Mouse (Mus musculus) cerebellum, adult 11 months (tissue): ENCODE data around the gene Dvl1.

Source experiments
- DNase-seq: peaks from one replicate; pipeline ENCODE4 v3.0.0; 2022

The Dvl1 gene

DNA sequence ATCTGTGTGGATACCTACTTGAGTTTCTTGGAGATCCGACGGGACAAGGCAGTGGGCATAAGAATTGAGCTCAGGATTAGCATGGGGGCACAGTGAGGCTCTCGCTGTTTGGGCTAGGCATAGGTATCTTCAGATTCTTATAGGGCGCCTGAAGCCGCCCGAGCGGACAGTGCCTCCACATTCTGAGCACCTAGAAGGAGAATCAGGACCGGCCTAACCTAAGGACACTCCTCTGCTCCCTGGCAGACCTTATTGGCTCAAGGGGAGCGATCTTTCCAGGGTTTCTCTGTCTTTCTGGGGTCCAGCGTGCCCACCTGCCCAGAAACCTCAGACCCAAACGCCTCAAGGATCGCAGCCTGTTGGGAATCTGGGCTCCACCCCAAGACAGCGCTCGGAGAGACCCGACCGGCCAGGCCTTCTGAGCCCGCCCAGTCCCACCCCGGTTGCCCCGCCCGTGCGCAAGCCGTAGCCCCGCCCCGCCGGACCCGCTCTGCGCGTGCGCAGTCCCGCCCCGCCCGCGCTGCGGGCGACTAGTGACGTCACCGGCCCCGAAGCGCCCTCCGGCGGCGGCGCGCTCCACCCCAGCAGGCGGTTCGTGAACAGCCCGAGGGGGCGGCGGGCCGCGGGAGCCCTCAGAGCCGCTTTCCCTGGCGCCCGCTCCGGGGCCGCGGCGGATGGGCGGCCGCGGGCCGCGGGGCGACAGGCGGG lies at the start of gene Dvl1:
Dvl1 (plus strand) TSS at position 532 of the 708 bp plus-strand sequence.
- DNase-seq: peak; percentile 93

DNA sequence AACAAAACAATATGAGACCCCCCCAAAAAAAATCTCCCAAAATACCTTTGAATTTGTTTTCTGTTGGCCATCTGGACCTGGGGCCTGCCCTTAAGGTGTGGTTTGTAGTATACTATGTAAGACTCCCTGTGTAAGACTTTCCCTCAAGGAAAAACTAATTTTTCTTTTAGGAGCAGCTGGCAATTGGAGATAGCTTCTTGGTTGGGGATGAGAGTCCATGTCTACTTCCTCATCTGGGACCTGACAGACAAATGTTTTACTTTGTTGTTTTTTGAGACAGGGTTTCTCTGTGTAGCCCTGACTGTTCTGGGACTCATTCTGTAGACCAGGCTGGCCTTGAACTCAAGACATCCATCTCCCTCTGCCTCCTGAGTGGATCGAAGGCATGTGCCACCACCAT lies 45.1 kb upstream of the Dvl1 start:
- DNase-seq: no peak

DNA sequence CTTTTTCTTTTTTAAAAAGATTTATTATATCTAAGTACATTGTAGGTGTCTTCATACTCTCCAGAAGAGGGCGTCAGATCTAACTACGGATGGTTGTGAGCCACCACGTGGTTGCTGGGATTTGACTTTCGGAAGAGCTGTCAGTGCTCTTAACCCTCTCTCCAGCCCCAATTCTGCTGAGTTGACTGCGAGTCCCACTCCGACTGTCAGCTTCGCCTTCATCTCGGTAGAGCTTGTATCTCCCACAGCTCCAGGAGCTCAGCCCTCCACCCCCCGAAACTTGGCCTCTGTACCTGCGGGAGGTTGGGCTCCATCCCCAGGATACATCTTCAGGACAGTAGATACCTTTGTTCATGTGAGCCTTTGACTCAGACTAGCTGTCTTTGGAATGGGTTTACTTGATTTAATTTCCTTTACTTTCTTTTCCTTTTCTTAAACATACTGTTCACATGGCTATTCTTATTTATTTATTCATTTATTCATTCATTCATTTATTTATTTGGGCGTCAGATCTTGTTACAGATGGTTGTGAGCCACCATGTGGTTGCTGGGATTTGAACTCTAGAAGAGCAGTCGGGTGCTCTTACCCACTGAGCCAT lies 44.4 kb upstream of the Dvl1 start, which contains the start of gene Mrpl20:
Mrpl20 (plus strand) TSS at position 138 of the 599 bp plus-strand sequence.
- DNase-seq: no peak

DNA sequence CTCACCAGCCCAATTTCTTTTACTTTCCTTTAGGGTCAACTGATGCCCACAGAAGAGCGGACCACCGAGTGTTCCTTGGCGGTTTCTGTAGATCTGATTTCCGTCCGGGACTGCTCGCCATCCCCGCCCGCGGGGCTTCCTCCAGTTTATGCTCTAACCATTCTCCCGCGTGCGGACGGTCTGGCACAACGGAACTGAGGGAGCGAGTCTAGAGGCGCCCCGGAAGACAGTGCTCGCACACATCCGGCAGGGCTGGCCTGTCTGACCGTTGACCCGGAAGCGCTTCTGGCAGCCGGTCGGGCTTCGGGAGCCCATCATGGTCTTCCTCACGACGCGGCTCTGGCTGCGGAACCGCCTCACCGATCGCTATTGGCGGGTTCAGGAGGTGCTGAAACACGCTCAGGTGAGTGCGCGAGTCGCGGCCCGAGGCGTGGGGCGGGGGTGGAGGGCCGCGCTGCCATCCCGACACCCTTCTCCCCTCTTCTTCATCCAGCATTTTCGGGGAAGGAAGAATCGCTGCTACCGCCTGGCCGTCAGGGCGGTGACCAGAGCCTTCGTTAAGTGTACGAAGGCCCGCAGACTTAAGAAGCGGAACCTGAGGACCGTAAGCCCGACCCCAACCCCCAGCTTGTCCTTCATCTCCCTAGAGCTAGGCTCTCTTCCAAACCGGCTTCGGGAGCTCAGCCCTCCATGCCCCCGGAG lies 43.7 kb upstream of the Dvl1 start:
- DNase-seq: peak; percentile 94

DNA sequence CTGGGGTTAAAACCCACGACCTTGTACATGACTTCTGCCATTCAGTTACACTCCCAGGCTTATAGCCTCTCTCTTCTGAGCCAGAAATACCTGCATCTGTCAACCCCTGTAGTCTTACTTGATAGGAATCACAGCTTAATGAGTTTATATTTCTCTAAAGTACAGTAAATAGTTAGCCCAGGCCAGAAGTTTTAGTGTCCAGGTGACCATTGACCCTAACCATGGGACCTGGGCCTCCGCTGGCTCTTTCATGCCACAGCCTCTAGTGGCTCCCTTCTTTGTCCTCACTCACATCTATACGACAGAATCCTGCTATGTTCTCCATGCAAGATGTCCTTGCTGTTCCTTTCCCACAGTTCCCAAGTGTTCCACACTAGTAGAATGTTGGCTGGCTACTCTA lies 39.4 kb upstream of the Dvl1 start:
- DNase-seq: no peak

DNA sequence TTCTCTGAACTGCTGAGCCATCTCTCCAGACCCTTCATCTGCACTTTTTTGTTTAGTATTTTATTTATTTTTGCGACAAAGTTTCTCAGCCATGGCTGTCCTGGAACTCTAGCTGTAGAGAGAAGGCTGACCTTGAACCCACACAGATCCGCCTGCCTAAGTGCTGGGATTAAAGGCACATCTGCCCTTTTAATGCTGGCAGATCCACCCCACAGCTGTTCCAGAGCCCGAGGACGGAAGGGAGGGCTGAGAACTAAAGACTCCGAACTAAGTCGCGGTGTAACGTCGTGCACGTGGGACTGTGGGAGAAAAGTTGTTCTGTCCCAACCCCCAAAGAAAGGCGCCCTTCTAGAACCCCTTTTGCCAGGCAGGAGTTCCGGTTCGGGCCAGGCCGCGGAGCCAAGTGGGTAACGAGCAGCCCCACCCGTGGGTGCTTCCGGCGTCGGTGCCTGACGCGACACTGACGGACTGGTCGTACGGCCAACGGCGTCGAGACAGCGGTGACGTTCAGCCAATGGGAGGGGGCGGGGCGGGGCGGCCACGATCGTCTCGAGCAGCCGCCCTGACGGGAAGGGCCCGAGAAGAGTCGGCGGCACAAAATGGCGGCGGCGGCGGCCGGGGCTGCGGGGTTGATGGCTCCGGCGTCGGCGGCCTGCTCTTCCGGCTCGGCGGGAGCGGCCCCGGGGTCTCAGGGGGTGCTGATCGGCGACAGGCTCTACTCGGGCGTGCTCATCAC lies 35.1 kb upstream of the Dvl1 start, which contains the start of gene Ccnl2:
Ccnl2 (plus strand) TSS at position 561 of the 736 bp plus-strand sequence.
- DNase-seq: peak; percentile 88

DNA sequence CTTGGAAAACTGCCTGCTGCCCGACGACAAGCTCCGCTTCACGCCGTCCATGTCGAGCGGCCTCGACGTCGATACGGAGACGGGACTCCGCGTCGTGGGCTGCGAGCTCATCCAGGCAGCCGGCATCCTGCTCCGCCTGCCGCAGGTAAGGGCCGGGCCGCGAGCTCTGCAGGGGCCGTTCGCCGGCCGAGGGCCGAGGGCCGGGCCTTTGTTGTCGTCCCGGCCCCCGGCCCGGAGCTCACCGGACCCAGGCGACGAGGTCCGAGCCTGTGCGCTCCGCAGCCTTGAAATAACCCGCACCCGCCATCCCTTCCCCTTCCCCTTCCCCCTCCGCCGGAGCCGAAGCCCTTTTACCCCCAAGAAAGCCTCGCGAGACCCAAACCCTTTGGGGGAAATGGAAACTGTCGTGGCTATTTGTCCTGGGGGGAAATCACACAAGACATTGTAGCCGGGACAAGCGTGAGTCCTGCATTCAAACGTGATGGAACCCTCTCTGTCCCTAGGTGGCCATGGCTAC lies 34.5 kb upstream of the Dvl1 start:
- no peak for DNase-seq

DNA sequence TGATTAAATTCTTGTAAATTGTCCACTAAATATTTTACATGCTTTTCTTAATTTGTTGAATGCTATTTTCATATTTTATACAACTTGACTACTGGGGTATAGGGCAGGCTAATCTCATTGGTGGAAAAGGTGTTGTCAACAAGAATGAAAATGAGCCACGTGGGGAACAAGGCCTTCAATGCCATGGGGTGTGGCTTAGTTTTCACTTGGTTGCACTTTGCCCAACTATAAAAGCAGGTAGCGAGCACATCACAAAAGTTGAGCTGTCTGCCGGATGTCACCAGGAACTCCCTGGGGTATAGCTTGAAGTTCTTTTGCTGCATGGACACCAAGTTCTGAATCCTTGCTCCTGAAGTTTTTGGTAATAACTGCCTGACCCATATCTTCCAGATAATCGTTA lies 29.7 kb upstream of the Dvl1 start:
- no peak for DNase-seq

DNA sequence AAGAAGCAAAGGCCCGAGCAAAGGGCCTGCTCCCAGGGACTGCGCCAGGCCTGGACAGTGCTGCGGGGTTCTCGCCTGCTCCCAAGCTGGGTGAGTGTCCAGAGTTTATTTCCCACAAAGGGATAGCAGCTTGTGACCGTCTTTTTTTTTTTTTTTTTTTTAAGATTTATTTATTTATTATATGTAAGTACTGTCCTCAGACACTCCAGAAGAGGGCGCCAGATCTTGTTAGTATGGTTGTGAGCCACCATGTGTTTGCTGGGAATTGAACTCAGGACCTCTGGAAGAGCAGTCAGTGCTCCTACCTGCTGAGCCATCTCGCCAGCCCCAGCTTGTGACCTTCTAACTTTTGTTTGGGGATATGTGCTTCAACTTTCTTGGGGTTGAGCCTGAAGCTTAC lies 26.2 kb upstream of the Dvl1 start:
- no peak for DNase-seq

DNA sequence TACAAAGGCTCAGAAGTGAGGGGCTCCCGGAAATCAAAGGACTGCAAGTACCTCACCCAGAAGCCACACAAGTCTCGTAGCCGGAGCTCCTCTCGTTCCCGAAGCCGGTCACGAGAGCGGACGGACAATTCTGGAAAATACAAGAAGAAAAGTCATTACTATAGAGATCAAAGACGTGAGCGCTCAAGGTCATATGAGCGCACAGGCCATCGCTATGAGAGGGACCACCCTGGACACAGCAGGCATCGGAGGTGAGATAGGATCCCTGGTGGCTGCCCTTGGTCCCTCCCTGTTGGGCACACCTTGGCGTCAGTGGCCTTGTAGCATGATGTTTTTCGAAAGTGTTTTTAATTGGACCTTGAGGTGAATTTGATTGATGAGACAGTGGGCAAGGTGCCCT lies 23.8 kb upstream of the Dvl1 start:
- no peak for DNase-seq

DNA sequence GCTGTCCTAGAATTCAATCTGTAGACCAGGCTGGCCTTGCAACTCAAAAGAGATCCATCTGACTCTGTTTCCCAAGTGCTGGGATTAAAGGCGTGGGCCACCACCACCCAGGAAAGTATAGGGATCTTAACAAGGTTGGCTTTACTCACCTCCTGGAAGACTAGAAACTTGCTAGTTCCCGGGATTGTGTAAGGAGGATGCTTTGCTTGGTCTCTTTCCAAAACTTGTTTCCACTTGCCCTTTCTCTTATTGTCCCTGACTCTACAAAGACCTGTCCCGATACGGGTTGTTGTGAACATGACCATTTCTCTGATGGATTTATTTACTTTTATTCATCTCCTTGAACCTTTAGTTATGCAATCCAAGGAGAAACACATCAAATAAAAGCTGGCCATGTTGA lies 17.3 kb upstream of the Dvl1 start:
- no peak for DNase-seq

DNA sequence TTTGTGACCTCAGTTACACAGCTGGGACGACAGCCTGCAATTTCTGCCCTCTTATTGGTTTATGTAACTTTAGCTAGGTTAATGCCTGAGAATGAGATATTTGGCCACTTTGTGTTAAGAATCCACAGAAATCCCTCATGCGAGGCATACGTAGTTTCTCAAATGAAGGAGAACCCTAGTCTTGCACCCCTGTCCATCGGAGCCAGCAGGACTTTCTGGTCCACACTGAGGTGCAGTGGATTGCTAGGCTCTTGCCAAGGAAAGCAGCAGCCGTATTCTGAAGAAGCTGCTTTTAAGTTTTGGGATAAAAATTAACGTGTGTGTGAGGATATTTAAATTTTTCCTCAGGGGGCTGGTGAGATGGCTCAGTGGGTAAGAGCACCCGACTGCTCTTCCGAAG lies 16.6 kb upstream of the Dvl1 start:
- no peak for DNase-seq

DNA sequence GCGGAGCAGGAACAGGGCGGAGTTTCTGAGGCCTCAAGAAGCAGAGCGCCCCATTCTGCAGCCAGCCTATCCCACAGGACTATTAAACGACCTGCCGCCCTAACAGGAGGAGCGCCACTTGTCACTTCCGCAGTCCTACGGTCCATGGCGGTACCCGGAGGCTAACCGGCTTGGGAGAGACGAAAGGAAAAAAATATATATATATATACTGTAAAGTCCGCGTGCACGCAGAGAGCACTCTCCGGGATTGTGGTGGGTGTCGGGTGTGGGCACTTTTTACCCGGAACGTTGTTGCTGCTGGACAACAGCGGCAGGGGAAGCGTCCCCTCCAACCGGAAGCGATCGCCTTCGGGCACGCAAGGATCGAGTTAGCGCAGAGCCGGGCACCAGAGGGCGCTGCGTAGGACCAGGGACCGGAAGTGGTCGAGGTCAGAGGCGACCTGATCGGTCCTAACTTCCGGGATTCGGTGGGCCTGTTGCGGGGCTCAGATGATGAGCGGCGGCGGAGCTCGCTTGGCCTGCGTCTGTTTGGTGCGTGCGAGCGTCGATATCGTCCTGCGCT lies 15.9 kb upstream of the Dvl1 start, which contains the start of gene Aurkaip1:
Aurkaip1 (plus strand) TSS at position 68 of the 562 bp plus-strand sequence.
- peak; percentile 94 for DNase-seq

DNA sequence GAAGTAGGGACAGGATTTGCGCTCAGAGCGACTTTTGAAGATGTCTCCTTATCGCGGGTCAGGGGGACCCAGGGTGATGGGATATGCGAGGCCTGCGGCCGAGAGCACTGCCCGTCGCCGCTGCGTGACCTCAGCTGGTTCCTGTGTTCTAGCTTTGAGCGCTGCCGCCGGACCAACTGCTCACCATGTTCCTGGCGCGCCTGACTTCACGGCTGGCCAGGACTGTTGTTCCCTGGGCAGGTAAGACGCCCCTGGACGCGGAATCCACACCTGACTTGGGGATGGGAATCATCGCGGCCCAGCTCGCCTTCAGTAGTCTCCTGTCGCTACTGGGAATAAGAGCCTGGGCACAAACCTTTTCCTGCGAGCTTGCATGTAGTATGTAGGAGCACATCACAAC lies 15.4 kb upstream of the Dvl1 start:
- DNase-seq: no peak

DNA sequence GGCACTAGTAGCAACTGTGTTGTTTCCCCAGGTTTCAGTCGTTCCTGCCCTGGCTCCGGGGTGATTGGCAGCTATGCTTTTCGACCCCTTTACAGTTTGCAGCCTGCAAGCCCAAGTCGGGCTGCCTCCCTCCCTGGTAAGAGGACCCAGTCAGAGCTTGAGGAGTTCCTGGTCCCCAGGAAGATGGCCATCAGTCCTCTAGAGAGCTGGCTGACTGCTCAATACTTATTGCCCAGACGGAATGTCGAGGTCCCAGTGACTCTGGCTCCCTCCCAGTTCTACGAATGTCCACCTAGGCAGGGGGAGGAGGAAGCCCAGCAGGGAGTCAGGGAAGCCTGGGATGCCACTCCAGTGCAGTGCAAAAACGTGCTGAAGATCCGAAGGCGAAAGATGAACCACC lies 14.9 kb upstream of the Dvl1 start:
- no peak for DNase-seq

DNA sequence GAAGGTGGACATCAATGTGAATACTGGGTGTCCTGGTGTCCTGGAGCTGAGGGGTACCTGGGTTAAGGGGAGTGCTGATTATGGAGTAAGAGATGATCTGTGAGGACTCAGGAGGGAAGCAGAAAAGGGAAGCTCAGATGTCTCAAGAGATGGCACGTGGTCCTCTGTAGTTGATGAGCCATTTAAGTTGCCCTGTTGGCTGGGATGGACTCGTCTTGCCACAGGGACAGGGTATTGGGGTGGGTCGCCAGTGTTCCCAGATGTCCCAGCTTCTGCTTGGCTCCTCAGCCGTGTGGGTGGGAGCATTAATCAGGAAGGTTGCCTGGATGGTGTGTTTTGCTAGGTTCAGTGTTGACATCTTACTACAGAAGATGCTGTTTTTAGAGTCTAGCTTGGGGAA lies 14.0 kb upstream of the Dvl1 start:
- no peak for DNase-seq

DNA sequence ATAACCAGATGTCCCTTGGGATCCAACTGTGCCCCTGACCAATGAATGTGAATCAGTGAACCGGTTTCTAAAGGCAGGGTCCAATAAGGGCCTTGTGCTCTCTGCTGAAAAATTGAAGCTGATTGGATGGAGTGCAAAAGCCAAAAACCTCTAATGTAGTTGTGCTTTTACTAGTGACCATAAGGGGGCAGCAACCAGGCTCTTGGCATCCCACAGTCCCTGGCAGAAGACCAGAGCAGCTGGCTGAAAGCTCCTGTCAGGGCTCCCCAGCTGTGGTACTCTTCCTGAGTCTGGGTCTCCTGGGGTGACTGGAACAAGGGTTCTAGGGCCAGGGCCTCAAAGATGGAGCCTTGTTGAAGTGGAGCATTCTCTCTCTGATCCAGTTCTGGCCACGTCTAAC lies 13.4 kb upstream of the Dvl1 start:
- DNase-seq: no peak

DNA sequence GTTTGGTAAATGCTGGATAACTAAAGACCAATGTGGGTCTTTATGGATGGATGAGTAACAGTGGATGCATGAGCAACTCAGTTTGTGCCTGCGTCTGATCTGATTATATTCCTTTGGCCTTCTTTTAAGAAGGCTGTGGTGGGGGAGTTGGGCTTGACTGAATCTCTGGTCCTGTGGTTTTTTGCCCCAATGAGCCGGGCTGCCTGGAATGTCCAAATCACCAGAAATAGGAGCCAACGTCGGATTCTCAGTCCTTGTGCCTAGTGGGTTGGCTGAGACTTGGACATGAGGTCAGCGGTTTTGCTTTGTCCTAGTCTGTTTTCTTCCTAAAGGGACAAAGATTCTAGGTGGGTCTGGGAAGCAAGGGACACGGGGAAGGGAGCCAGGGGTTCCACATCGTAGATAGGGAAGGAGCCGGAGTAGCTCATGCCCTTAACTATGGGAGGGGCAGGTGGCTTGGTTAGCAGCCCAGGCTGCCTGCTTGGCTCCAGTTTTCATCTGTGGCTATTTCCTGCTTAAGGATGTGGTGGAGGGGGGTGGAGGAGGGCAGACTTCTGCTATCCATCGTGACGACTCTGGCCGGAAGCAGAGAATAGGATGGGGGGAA lies 9.7 kb upstream of the Dvl1 start:
- DNase-seq: no peak

DNA sequence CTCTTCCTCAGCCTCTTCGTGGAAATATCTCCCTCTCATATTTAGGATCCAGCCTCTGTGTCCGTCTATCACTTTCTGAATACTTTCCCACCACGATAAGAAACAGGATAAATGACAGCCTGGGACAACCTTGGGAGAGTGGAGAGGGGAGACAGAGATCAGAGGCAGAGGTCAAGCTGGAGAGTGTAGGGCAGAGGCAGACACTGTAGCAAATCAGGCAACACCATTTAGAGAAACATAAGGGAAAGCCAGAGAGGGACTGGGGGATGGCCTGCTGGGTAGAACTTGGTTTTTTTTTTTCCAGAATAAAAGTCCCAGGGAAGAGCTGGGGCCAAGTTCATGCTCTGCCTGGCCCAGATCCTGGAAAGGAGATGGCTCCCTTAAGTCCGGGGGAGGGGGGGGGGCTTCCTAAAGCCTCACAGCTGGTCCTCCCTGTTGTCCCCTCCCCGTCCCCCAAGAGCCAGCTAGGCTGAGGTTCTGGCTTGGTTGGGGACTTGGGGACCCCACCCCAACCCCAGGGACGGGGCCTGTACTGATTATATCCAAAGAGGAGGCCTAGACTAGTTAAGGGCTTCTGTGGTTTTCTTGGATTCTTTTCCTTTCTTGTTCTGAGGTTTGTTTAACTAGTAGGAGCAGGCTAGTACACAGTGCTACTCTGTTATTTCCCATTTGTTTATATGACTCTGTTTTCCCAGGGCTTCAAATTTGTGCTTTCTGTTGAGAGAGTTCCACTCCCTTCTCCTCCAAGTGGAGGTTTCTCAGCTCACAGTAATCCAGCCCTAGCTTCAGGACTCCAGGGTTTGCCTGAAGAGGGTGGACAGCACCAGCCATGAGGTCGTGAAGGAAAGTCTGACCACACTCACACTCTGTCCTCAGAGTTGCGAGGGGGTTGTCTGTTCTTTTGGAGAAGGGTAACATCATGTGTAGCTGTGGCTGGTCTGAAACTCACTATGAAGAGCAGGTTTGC lies 8.7 kb upstream of the Dvl1 start:
- DNase-seq: no peak

DNA sequence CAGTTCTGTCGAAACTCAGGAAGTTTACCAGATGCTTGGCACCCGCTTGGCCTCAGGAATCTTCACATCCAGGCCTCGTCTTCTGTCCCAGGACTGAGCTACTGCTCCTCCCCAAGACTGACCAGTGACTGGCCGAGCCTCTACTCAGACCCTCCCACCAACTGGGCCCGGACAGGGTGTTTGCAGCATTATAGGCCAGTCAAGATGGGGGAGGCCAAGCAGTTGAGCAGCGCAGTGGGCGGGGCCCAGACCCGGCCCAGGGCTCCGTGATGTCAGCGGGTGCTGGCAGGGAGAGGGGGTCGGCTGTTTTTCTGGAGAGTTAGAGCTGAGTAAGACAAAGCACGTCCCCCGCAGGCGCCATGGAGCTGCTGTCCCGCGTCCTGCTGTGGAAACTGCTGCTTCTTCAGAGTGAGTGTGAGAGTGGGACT lies 7.7 kb upstream of the Dvl1 start, which contains the start of gene Mxra8:
Mxra8 (plus strand) TSS at position 198 of the 428 bp plus-strand sequence.
- no peak for DNase-seq
